Mouse (Mus musculus) CH12.LX (cell line): Measurements from ENCODE around the gene Foxo4. TPM values are rescaled to one million over a fixed set of nuclear protein-coding genes. Genes with fewer than 3 reads are reported as not detected.

Source experiments
- DNase-seq: peaks from one replicate; pipeline ENCODE4 v3.0.0-alpha.2; 2013; ENCODE audit errors: extremely low read depth
- H3K27ac ChIP-seq: 2 replicates; pipeline ENCODE4 v1.5.1; 2012; ENCODE audit warnings: low read depth, mild to moderate bottlenecking, control low read depth, moderate library complexity; ENCODE audit not compliant: insufficient read depth
- H3K27me3 ChIP-seq: replicated peaks from 2 replicates; pipeline ENCODE3; 2012; ENCODE audit warnings: inconsistent platforms
- H3K36me3 ChIP-seq, 2 experiments: replicated peaks in 1 of 2; 2 replicates each; pipeline versions ENCODE3 to v1.6.1; 2012; ENCODE audit warnings: inconsistent platforms in 1 of 2, low read length in 1 of 2, mild to moderate bottlenecking in 1 of 2, mixed read lengths in 1 of 2, moderate library complexity in 1 of 2; ENCODE audit not compliant: control insufficient read depth in 1 of 2, insufficient read depth in 1 of 2
- H3K4me1 ChIP-seq, 2 experiments: 2 replicates each; pipeline ENCODE4 v1.6.1; 2012; ENCODE audit warnings: inconsistent platforms in 1 of 2, moderate library complexity in 1 of 2; ENCODE audit not compliant: insufficient read depth in 2 of 2, control insufficient read depth in 1 of 2
- H3K4me2 ChIP-seq: 2 replicates; pipeline ENCODE4 v1.6.1; 2012; ENCODE audit warnings: low read depth, mild to moderate bottlenecking, control low read depth; ENCODE audit not compliant: poor library complexity, insufficient read depth, severe bottlenecking
- H3K4me3 ChIP-seq, 3 experiments: fragments of 150-350 bp in 1 of 3; sonication (generic) in 1 of 3; replicated peaks in 1 of 3; 2 replicates each; pipeline versions ENCODE3 to v1.5.1; 2011 to 2012; ENCODE audit warnings: low read depth in 2 of 3, low read length in 2 of 3, mild to moderate bottlenecking in 2 of 3, moderate library complexity in 2 of 3, control low read depth in 1 of 3, improper control_type of control experiment in 1 of 3, inconsistent platforms in 1 of 3, mixed read lengths in 1 of 3; ENCODE audit not compliant: poor library complexity in 1 of 3
- H3K79me2 ChIP-seq: replicated peaks from 2 replicates; pipeline ENCODE4 v1.6.1; 2012; ENCODE audit warnings: mild to moderate bottlenecking, moderate library complexity; ENCODE audit not compliant: control insufficient read depth, poor library complexity, insufficient read depth, severe bottlenecking; ENCODE audit errors: extremely low read depth
- H3K9ac ChIP-seq: 2 replicates; pipeline ENCODE4 v1.6.1; 2012; ENCODE audit warnings: low read depth, mild to moderate bottlenecking, control low read depth, moderate library complexity; ENCODE audit not compliant: insufficient read depth
- H3K9me3 ChIP-seq: replicated peaks from 2 replicates; pipeline ENCODE3; 2012; ENCODE audit warnings: low read length, inconsistent platforms, mixed read lengths
- BHLHE40 ChIP-seq: IDR thresholded peaks from 2 replicates; pipeline ENCODE4 v1.6.1; 2011; ENCODE audit warnings: mild to moderate bottlenecking, low read depth, low read length, improper control_type of control experiment
- CHD1 ChIP-seq: IDR thresholded peaks from 2 replicates; pipeline ENCODE4 v1.6.1; 2012; ENCODE audit warnings: low read depth, low read length, improper control_type of control experiment, inconsistent platforms
- CHD2 ChIP-seq: IDR thresholded peaks from 2 replicates; pipeline ENCODE4 v1.6.1; 2011; ENCODE audit warnings: low read length, improper control_type of control experiment
- E2F4 ChIP-seq: IDR thresholded peaks from 2 replicates; pipeline ENCODE4 v1.6.1; 2011; ENCODE audit warnings: low read depth, low read length, improper control_type of control experiment; ENCODE audit not compliant: insufficient replicate concordance
- ELF1 ChIP-seq: IDR thresholded peaks from 2 replicates; pipeline ENCODE4 v1.6.1; 2014; ENCODE audit warnings: low read depth, mild to moderate bottlenecking, inconsistent platforms, low read length, improper control_type of control experiment
- EP300 ChIP-seq: IDR thresholded peaks from 2 replicates; pipeline ENCODE4 v1.6.1; 2011; ENCODE audit warnings: low read length, improper control_type of control experiment
- ETS1 ChIP-seq: conservative IDR thresholded peaks from 2 replicates; pipeline ENCODE4 v1.6.1; 2012; ENCODE audit warnings: low read depth, mild to moderate bottlenecking, inconsistent platforms, low read length, improper control_type of control experiment, moderate library complexity
- GABPA ChIP-seq: IDR thresholded peaks from 2 replicates; pipeline ENCODE4 v1.6.1; 2012; ENCODE audit warnings: low read depth, low read length, improper control_type of control experiment, inconsistent platforms; ENCODE audit not compliant: insufficient replicate concordance
- HCFC1 ChIP-seq: IDR thresholded peaks from 2 replicates; pipeline ENCODE4 v1.6.1; 2012; ENCODE audit warnings: low read depth, mild to moderate bottlenecking, inconsistent platforms, low read length, improper control_type of control experiment
- IRF4 ChIP-seq: IDR thresholded peaks from 2 replicates; pipeline ENCODE4 v1.6.1; 2014; ENCODE audit warnings: low read depth, mild to moderate bottlenecking, inconsistent platforms, low read length, improper control_type of control experiment
- JUND ChIP-seq: conservative IDR thresholded peaks from 2 replicates; pipeline ENCODE4 v1.6.1; 2011; ENCODE audit warnings: low read depth, low read length, improper control_type of control experiment
- MAFK ChIP-seq: IDR thresholded peaks from 2 replicates; pipeline ENCODE4 v1.6.1; 2011; ENCODE audit warnings: low read length, improper control_type of control experiment; ENCODE audit not compliant: insufficient replicate concordance
- MEF2A ChIP-seq: IDR thresholded peaks from 2 replicates; pipeline ENCODE4 v1.6.1; 2014; ENCODE audit warnings: low read depth, mild to moderate bottlenecking, inconsistent platforms, low read length, improper control_type of control experiment, borderline replicate concordance
- MXI1 ChIP-seq: IDR thresholded peaks from 2 replicates; pipeline ENCODE4 v1.6.1; 2011; ENCODE audit warnings: mild to moderate bottlenecking, low read depth, low read length, improper control_type of control experiment
- NRF1 ChIP-seq: IDR thresholded peaks from 2 replicates; pipeline ENCODE4 v1.6.1; 2014; ENCODE audit warnings: low read depth, mild to moderate bottlenecking, inconsistent platforms, low read length, improper control_type of control experiment, moderate library complexity
- POLR2AphosphoS2 ChIP-seq: IDR thresholded peaks from 2 replicates; pipeline ENCODE4 v1.6.1; 2011; ENCODE audit warnings: low read depth, low read length, improper control_type of control experiment
- RAD21 ChIP-seq: IDR thresholded peaks from 2 replicates; pipeline ENCODE4 v1.6.1; 2011; ENCODE audit warnings: low read depth, mild to moderate bottlenecking, low read length, improper control_type of control experiment, moderate library complexity
- SMC3 ChIP-seq: IDR thresholded peaks from 2 replicates; pipeline ENCODE4 v1.6.1; 2011; ENCODE audit warnings: low read depth, low read length, improper control_type of control experiment
- TBP ChIP-seq: conservative IDR thresholded peaks from 2 replicates; pipeline ENCODE4 v1.6.1; 2011; ENCODE audit warnings: low read depth, low read length, improper control_type of control experiment
- UBTF ChIP-seq: IDR thresholded peaks from 2 replicates; pipeline ENCODE4 v1.6.1; 2012; ENCODE audit warnings: low read depth, mild to moderate bottlenecking, inconsistent platforms, low read length, improper control_type of control experiment, moderate library complexity
- USF2 ChIP-seq: conservative IDR thresholded peaks from 2 replicates; pipeline ENCODE4 v1.6.1; 2011; ENCODE audit warnings: low read depth, low read length, improper control_type of control experiment
- ZC3H11A ChIP-seq: IDR thresholded peaks from 2 replicates; pipeline ENCODE4 v1.6.1; 2012; ENCODE audit warnings: low read depth, mild to moderate bottlenecking, inconsistent platforms, low read length, improper control_type of control experiment
- ZKSCAN1 ChIP-seq: IDR thresholded peaks from 2 replicates; pipeline ENCODE4 v1.6.1; 2012; ENCODE audit warnings: low read depth, inconsistent platforms, low read length, improper control_type of control experiment, borderline replicate concordance
- ZMIZ1 ChIP-seq: IDR thresholded peaks from 2 replicates; pipeline ENCODE4 v1.6.1; 2012; ENCODE audit warnings: low read depth, mild to moderate bottlenecking, inconsistent platforms, low read length, improper control_type of control experiment
- ZNF384 ChIP-seq: IDR thresholded peaks from 2 replicates; pipeline ENCODE4 v1.6.1; 2012; ENCODE audit warnings: low read depth, low read length, improper control_type of control experiment, inconsistent platforms
- dilution Hi-C: fragments of 300-500 bp; cut with MboI; formaldehyde crosslinking; loops from 2 replicates; pipeline ENCODE4 v1.14.3; 2020; ENCODE audit warnings: low sequenced_read_pairs; ENCODE audit not compliant: extremely low pct_unique_long_range_greater_than_20kb, extremely low pct_ligation_motif_present
- in situ Hi-C: fragments of 300-500 bp; cut with MboI; formaldehyde crosslinking; loops from 3 replicates; pipeline ENCODE4 v1.14.3; 2019; ENCODE audit warnings: low sequenced_read_pairs, low pct_ligation_motif_present, low pct_unique_long_range_greater_than_20kb, mixed read lengths
- polyA plus RNA-seq: library from polyadenylated mRNA; unstranded; fragments of >175 nt; gene quantifications from 2 replicates; pipeline ENCODE4 v1.2.1, GENCODE M21; 2012; ENCODE audit warnings: low read depth; ENCODE audit not compliant: insufficient read length
- total RNA-seq, 2 experiments: library from RNA; depleted of rRNA; stranded (reverse); fragments of 300-350 nt in 1 of 2; fragments of >200 nt in 1 of 2; gene quantifications; 2 replicates each; pipeline ENCODE4 v1.2.3; 2012 to 2014

Foxo4 gene
- total and polyA plus RNA-seq, 3 experiments: 8.2 to 10.5 (median 9.0) TPM

- Histone ChIP-seq H3K4me2 (no peak overlapping the region), H3K4me3 (no peak overlapping the region), H3K27ac (no peak overlapping the region), H3K79me2 (no peaks in the 10 kb centered on the region), H3K4me1 (no peaks in the 10 kb centered on the region), H3K9ac (no peak overlapping the region), H3K36me3 (peaks cover 0 to 5% of the 10 kb centered on the region in 2 experiments), H3K27me3 (no peaks in the 10 kb centered on the region), H3K9me3 (no peaks in the 10 kb centered on the region)
- TF ChIP-seq UBTF (no peak), POLR2AphosphoS2 (no peak), NRF1 (no peak), MAFK (no peak), ZC3H11A (no peak), ELF1 (no peak), RAD21 (no peak), CHD1 (no peak), SMC3 (no peak), IRF4 (no peak), ZKSCAN1 (no peak), MEF2A (no peak), MXI1 (no peak), ZNF384 (no peak), GABPA (no peak), HCFC1 (no peak), ZMIZ1 (no peak), TBP (no peak), ETS1 (no peak), E2F4 (no peak)
- in situ Hi-C loops: no loop called here
- no peak for DNase-seq
- dilution Hi-C loops: no loop called here
Observed at GRCm38 (mm10) chrX:101304646-101305045, 50.3 kb downstream of the Foxo4 start.

- TF ChIP-seq ETS1: no peak
- no peak for TF ChIP-seq RAD21
- no peak for TF ChIP-seq EP300
- no peak for TF ChIP-seq GABPA
- no peak for TF ChIP-seq NRF1
- no peak for TF ChIP-seq CHD2
- no peak for TF ChIP-seq JUND
- no peak for TF ChIP-seq BHLHE40
- no peak for TF ChIP-seq USF2
- no peak for TF ChIP-seq UBTF
- no peak for TF ChIP-seq ZMIZ1
- TF ChIP-seq IRF4: no peak
- Histone ChIP-seq H3K27ac (no peak overlapping the region), H3K36me3 (peaks cover 3 to 11% of the 10 kb centered on the region in 2 experiments), H3K4me1 (peaks cover 0 to 4% of the 10 kb centered on the region in 2 experiments; a peak in 1 of 4 replicates), H3K4me3 (no peak overlapping the region), H3K9me3 (no peaks in the 10 kb centered on the region), H3K4me2 (no peak overlapping the region), H3K79me2 (no peaks in the 10 kb centered on the region), H3K27me3 (no peaks in the 10 kb centered on the region), H3K9ac (no peak overlapping the region)
- DNase-seq: no peak
- dilution Hi-C loops: no loop called here
- in situ Hi-C loops: no loop called here
Observed at GRCm38 (mm10) chrX:101309299-101309698, 55.0 kb downstream of the Foxo4 start.
